Mouse (Mus musculus): ENCODE measurements around the gene Rpa2. TPM values are rescaled to one million over a fixed set of nuclear protein-coding genes. Genes with fewer than 3 reads are reported as not detected.
"Not testable (repeated sequence)": the region's sequence is repeated elsewhere in the genome, so short reads cannot be mapped to it uniquely, and the experiment has no call there.

Gene Rpa2
- polyA plus RNA-seq, 2 experiments = 55.6 to 95.7 TPM

- under 1% methylated on average over 21 of the region's 21 CpGs for WGBS (ENCODE audit: insufficient replicate concordance)
- H3K36me3 ChIP-seq (replicated peaks; ENCODE audit: control insufficient read depth, insufficient read depth, low read depth) = no peaks in the 10 kb centered on the region
- H3K4me1 ChIP-seq (replicated peaks; ENCODE audit: control insufficient read depth in 2 of 2, insufficient read depth in 2 of 2, low read length in 1 of 2) = peaks cover 2 to 8% of the 10 kb centered on the region in 2 experiments
- no peak within 1 kb of the TSS for H3K27ac ChIP-seq
- H3K9me3 ChIP-seq (ENCODE audit: control insufficient read depth, low read length) = no peaks in the 10 kb centered on the region
- peak within 1 kb of the TSS; percentile 72 for H3K4me2 ChIP-seq (ENCODE audit: low read depth)
- TF ChIP-seq CTCF (IDR thresholded peaks at IDR 0.05; ENCODE audit: low read depth) = no peak
- no peak for TF ChIP-seq EP300 (IDR thresholded peaks at IDR 0.05; ENCODE audit: low read depth)
- peak within 1 kb of the TSS; percentile 34 to 51 for H3K4me3 ChIP-seq (ENCODE audit: insufficient read depth in 1 of 2, low read depth in 2 of 2, low read length in 2 of 2)
- H3K9ac ChIP-seq (replicated peaks) = 0 out of 2 replicates have a peak within 1 kb of the TSS, but pooled peaks have one; percentile 31
- DNase-seq (ENCODE audit: low read depth in 3 of 3, low spot score in 3 of 3) (peak; percentile 65 to 69 (median 68)), ATAC-seq (ENCODE audit: insufficient read depth) (peak; percentile 71; the same call in 1 of the 2 replicates)
- peaks cover 9% of the 10 kb centered on the region for H3K27me3 ChIP-seq (ENCODE audit: control insufficient read depth, insufficient read depth, low read length)
Measured at GRCm38 (mm10) chr4:132796196-132796886, 28.2 kb downstream of the Rpa2 start, which contains the start of gene Themis2. Gene Themis2 (minus strand): TSS chr4:132796387.

- DNase-seq (ENCODE audit: low read depth in 3 of 3, low spot score in 3 of 3) = no peak
- ATAC-seq (ENCODE audit: insufficient read depth) = no peak
- no peaks in the 10 kb centered on the region for H3K9me3 ChIP-seq (ENCODE audit: control insufficient read depth, low read length)
- WGBS (ENCODE audit: insufficient replicate concordance) = 24% methylated on average over 1 of the region's 1 CpGs
- H3K36me3 ChIP-seq (replicated peaks; ENCODE audit: control insufficient read depth, insufficient read depth, low read depth) = no peaks in the 10 kb centered on the region
- no peak overlapping the region for H3K4me2 ChIP-seq (ENCODE audit: low read depth)
- no peak overlapping the region for H3K4me3 ChIP-seq (ENCODE audit: insufficient read depth in 1 of 2, low read depth in 2 of 2, low read length in 2 of 2)
- no peak for TF ChIP-seq CTCF (IDR thresholded peaks at IDR 0.05; ENCODE audit: low read depth)
- TF ChIP-seq EP300 (IDR thresholded peaks at IDR 0.05; ENCODE audit: low read depth) = no peak
- no peak overlapping the region for H3K9ac ChIP-seq (replicated peaks)
- H3K27me3 ChIP-seq (ENCODE audit: control insufficient read depth, insufficient read depth, low read length) = peaks cover 9% of the 10 kb centered on the region
- H3K4me1 ChIP-seq (replicated peaks; ENCODE audit: control insufficient read depth in 2 of 2, insufficient read depth in 2 of 2, low read length in 1 of 2) = peaks cover 2 to 15% of the 10 kb centered on the region in 2 experiments
- no peak overlapping the region for H3K27ac ChIP-seq
Measured at GRCm38 (mm10) chr4:132797461-132797860, 29.3 kb downstream of the Rpa2 start.

- Histone ChIP-seq H3K4me1 (replicated peaks; ENCODE audit: control insufficient read depth in 2 of 2, insufficient read depth in 2 of 2, low read length in 1 of 2) (peaks cover 2 to 19% of the 10 kb centered on the region in 2 experiments), H3K4me2 (ENCODE audit: low read depth) (no peak overlapping the region), H3K27me3 (ENCODE audit: control insufficient read depth, insufficient read depth, low read length) (peaks cover 9% of the 10 kb centered on the region), H3K9ac (replicated peaks) (no peak overlapping the region), H3K4me3 (ENCODE audit: insufficient read depth in 1 of 2, low read depth in 2 of 2, low read length in 2 of 2) (no peak overlapping the region), H3K9me3 (ENCODE audit: control insufficient read depth, low read length) (no peaks in the 10 kb centered on the region), H3K27ac (no peak overlapping the region), H3K36me3 (replicated peaks; ENCODE audit: control insufficient read depth, insufficient read depth, low read depth) (no peaks in the 10 kb centered on the region)
- 25% methylated on average over 4 of the region's 4 CpGs for WGBS (ENCODE audit: insufficient replicate concordance)
- ATAC-seq (ENCODE audit: insufficient read depth) (no peak), DNase-seq (ENCODE audit: low read depth in 3 of 3, low spot score in 3 of 3) (no peak)
- TF ChIP-seq CTCF (IDR thresholded peaks at IDR 0.05; ENCODE audit: low read depth) (no peak), EP300 (IDR thresholded peaks at IDR 0.05; ENCODE audit: low read depth) (no peak)
Measured at GRCm38 (mm10) chr4:132798028-132798427, 29.9 kb downstream of the Rpa2 start.

- H3K27ac ChIP-seq; H3K27me3 ChIP-seq (ENCODE audit: control insufficient read depth, insufficient read depth, low read length); ATAC-seq (ENCODE audit: insufficient read depth); DNase-seq (ENCODE audit: low read depth in 3 of 3, low spot score in 3 of 3); H3K4me2 ChIP-seq (ENCODE audit: low read depth); H3K9me3 ChIP-seq (ENCODE audit: control insufficient read depth, low read length); H3K4me3 ChIP-seq (ENCODE audit: insufficient read depth in 1 of 2, low read depth in 2 of 2, low read length in 2 of 2); H3K36me3 ChIP-seq (replicated peaks; ENCODE audit: control insufficient read depth, insufficient read depth, low read depth); H3K9ac ChIP-seq (replicated peaks): not testable (repeated sequence)
- 69% methylated on average over 3 of the region's 3 CpGs for whole genome bisulfite sequencing (ENCODE audit: insufficient replicate concordance)
- peaks cover 2 to 19% of the 10 kb centered on the region in 2 experiments for H3K4me1 ChIP-seq (replicated peaks; ENCODE audit: control insufficient read depth in 2 of 2, insufficient read depth in 2 of 2, low read length in 1 of 2)
Measured at GRCm38 (mm10) chr4:132798666-132799065, 30.5 kb downstream of the Rpa2 start.

- 67% methylated on average over 4 of the region's 4 CpGs for WGBS (ENCODE audit: insufficient replicate concordance)
- H3K4me3 ChIP-seq (ENCODE audit: insufficient read depth in 1 of 2, low read depth in 2 of 2, low read length in 2 of 2) = no peak overlapping the region
- TF ChIP-seq EP300 (IDR thresholded peaks at IDR 0.05; ENCODE audit: low read depth) (no peak), CTCF (IDR thresholded peaks at IDR 0.05; ENCODE audit: low read depth) (no peak)
- no peak overlapping the region for H3K4me2 ChIP-seq (ENCODE audit: low read depth)
- H3K27me3 ChIP-seq (ENCODE audit: control insufficient read depth, insufficient read depth, low read length) = peaks cover 5% of the 10 kb centered on the region
- DNase-seq (ENCODE audit: low read depth in 3 of 3, low spot score in 3 of 3) (no peak), ATAC-seq (ENCODE audit: insufficient read depth) (no peak)
- no peak overlapping the region for H3K9ac ChIP-seq (replicated peaks)
- H3K9me3 ChIP-seq (ENCODE audit: control insufficient read depth, low read length) = no peaks in the 10 kb centered on the region
- H3K4me1 ChIP-seq (replicated peaks; ENCODE audit: control insufficient read depth in 2 of 2, insufficient read depth in 2 of 2, low read length in 1 of 2) = peaks cover 2 to 17% of the 10 kb centered on the region in 2 experiments
- H3K27ac ChIP-seq = no peak overlapping the region
- no peaks in the 10 kb centered on the region for H3K36me3 ChIP-seq (replicated peaks; ENCODE audit: control insufficient read depth, insufficient read depth, low read depth)
Measured at GRCm38 (mm10) chr4:132799845-132800244, 31.7 kb downstream of the Rpa2 start.
